Mouse (Mus musculus) MEL (cell line): ENCODE measurements around the gene Srsf11. TPM values are rescaled to one million over a fixed set of nuclear protein-coding genes. Genes with fewer than 3 reads are reported as not detected.

ENCODE experiments used
- DNase-seq: peaks from one replicate; pipeline ENCODE4 v3.0.0; 2011; ENCODE audit warnings: low read depth, low spot score
- H3K27ac ChIP-seq: 2 replicates; pipeline ENCODE4 v1.5.1; 2012; ENCODE audit warnings: low read depth, mild to moderate bottlenecking, control low read depth, low read length, moderate library complexity; ENCODE audit not compliant: control insufficient read depth
- H3K27me3 ChIP-seq, 2 experiments: fragments of 150-350 bp in 1 of 2; sonication (generic) in 1 of 2; 2 replicates each; pipeline ENCODE4 v1.6.1; 2012; ENCODE audit warnings: low read length in 2 of 2, mild to moderate bottlenecking in 2 of 2, improper control_type of control experiment in 1 of 2, moderate library complexity in 1 of 2; ENCODE audit not compliant: insufficient read depth in 2 of 2, control insufficient read depth in 1 of 2
- H3K36me3 ChIP-seq, 2 experiments: 2 replicates each; pipeline ENCODE4 v1.6.1; 2012 to 2014; ENCODE audit warnings: low read length in 2 of 2, improper control_type of control experiment in 1 of 2, inconsistent platforms in 1 of 2, mild to moderate bottlenecking in 1 of 2; ENCODE audit not compliant: insufficient read depth in 2 of 2, control insufficient read depth in 1 of 2
- H3K4me1 ChIP-seq, 2 experiments: fragments of 150-350 bp in 1 of 2; sonication (generic) in 1 of 2; 2 replicates each; pipeline ENCODE4 v1.6.1; 2012; ENCODE audit warnings: low read length in 2 of 2, improper control_type of control experiment in 1 of 2, mild to moderate bottlenecking in 1 of 2; ENCODE audit not compliant: insufficient read depth in 2 of 2, control insufficient read depth in 1 of 2
- H3K4me3 ChIP-seq, 2 experiments: fragments of 150-350 bp in 1 of 2; sonication (generic) in 1 of 2; 2 replicates each; pipeline ENCODE4 v1.5.1; 2012; ENCODE audit warnings: low read depth in 2 of 2, low read length in 2 of 2, mild to moderate bottlenecking in 2 of 2, moderate library complexity in 2 of 2, control low read depth in 1 of 2, improper control_type of control experiment in 1 of 2; ENCODE audit not compliant: control insufficient read depth in 1 of 2, insufficient read depth in 1 of 2
- H3K79me2 ChIP-seq: 2 replicates; pipeline ENCODE4 v1.6.1; 2012; ENCODE audit warnings: mild to moderate bottlenecking, low read length, moderate library complexity; ENCODE audit not compliant: control insufficient read depth, poor library complexity, insufficient read depth
- H3K9ac ChIP-seq: 2 replicates; pipeline ENCODE4 v1.6.1; 2012; ENCODE audit warnings: low read depth, mild to moderate bottlenecking, control low read depth, low read length, moderate library complexity; ENCODE audit not compliant: control insufficient read depth, poor library complexity, severe bottlenecking
- H3K9me3 ChIP-seq: fragments of 150-350 bp; sonication (generic); replicated peaks from 2 replicates; pipeline ENCODE4 v1.6.1; 2012; ENCODE audit warnings: mild to moderate bottlenecking, low read length, improper control_type of control experiment, moderate library complexity; ENCODE audit not compliant: insufficient read depth
- CHD2 ChIP-seq: IDR thresholded peaks from 2 replicates; pipeline ENCODE4 v1.6.1; 2011; ENCODE audit warnings: low read length, improper control_type of control experiment
- CTCF ChIP-seq, 3 experiments: IDR thresholded peaks in 2 of 3; conservative IDR thresholded peaks in 1 of 3; 2 replicates each; pipeline ENCODE4 v1.5.1; 2011 to 2012; ENCODE audit warnings: low read length in 3 of 3, low read depth in 2 of 3, mild to moderate bottlenecking in 2 of 3, improper control_type of control experiment in 1 of 3, inconsistent platforms in 1 of 3, mixed read lengths in 1 of 3, moderate library complexity in 1 of 3; ENCODE audit not compliant: control insufficient read depth in 1 of 3, insufficient read depth in 1 of 3, poor library complexity in 1 of 3, severe bottlenecking in 1 of 3
- E2F4 ChIP-seq: IDR thresholded peaks from 2 replicates; pipeline ENCODE4 v1.6.1; 2011; ENCODE audit warnings: low read depth, low read length, improper control_type of control experiment, borderline replicate concordance
- GABPA ChIP-seq: IDR thresholded peaks from 2 replicates; pipeline ENCODE4 v1.6.1; 2012; ENCODE audit warnings: low read depth, mild to moderate bottlenecking, inconsistent platforms, low read length, improper control_type of control experiment, moderate library complexity
- HCFC1 ChIP-seq: IDR thresholded peaks from 2 replicates; pipeline ENCODE4 v1.6.1; 2012; ENCODE audit warnings: low read depth, mild to moderate bottlenecking, inconsistent platforms, low read length, improper control_type of control experiment, moderate library complexity
- JUND ChIP-seq: IDR thresholded peaks from 2 replicates; pipeline ENCODE4 v1.6.1; 2011; ENCODE audit warnings: low read depth, mild to moderate bottlenecking, improper control_type of control experiment, low read length
- KAT2A ChIP-seq: conservative IDR thresholded peaks from 2 replicates; pipeline ENCODE4 v1.6.1; 2012; ENCODE audit warnings: low read depth, low read length, improper control_type of control experiment, inconsistent platforms
- MAFK ChIP-seq: IDR thresholded peaks from 2 replicates; pipeline ENCODE4 v1.6.1; 2011; ENCODE audit warnings: low read depth, mild to moderate bottlenecking, low read length, improper control_type of control experiment, borderline replicate concordance
- MAX ChIP-seq: IDR thresholded peaks from 2 replicates; pipeline ENCODE4 v1.6.1; 2011; ENCODE audit warnings: low read length, improper control_type of control experiment
- MAZ ChIP-seq: IDR thresholded peaks from 2 replicates; pipeline ENCODE4 v1.6.1; 2012; ENCODE audit warnings: low read depth, mild to moderate bottlenecking, inconsistent platforms, low read length, improper control_type of control experiment
- MYB ChIP-seq: IDR thresholded peaks from 2 replicates; pipeline ENCODE4 v1.6.1; 2011; ENCODE audit warnings: mild to moderate bottlenecking, low read depth, low read length, improper control_type of control experiment
- MYC ChIP-seq: IDR thresholded peaks from 2 replicates; pipeline ENCODE4 v1.6.1; 2011; ENCODE audit warnings: low read depth, mild to moderate bottlenecking, low read length, improper control_type of control experiment, moderate library complexity
- NRF1 ChIP-seq: IDR thresholded peaks from 2 replicates; pipeline ENCODE4 v1.6.1; 2014; ENCODE audit warnings: low read depth, mild to moderate bottlenecking, inconsistent platforms, low read length, improper control_type of control experiment, moderate library complexity; ENCODE audit not compliant: poor library complexity, insufficient read depth, severe bottlenecking
- POLR2AphosphoS2 ChIP-seq: IDR thresholded peaks from 2 replicates; pipeline ENCODE4 v1.6.1; 2011; ENCODE audit warnings: low read length, improper control_type of control experiment
- POLR2AphosphoS5 ChIP-seq: IDR thresholded peaks from 2 replicates; pipeline ENCODE4 v1.6.1; 2012; ENCODE audit warnings: low read depth, borderline replicate concordance, mild to moderate bottlenecking, inconsistent platforms, low read length, moderate library complexity, mixed read lengths
- RAD21 ChIP-seq: IDR thresholded peaks from 2 replicates; pipeline ENCODE4 v1.6.1; 2011; ENCODE audit warnings: mild to moderate bottlenecking, low read depth, low read length, improper control_type of control experiment
- RCOR1 ChIP-seq: IDR thresholded peaks from 2 replicates; pipeline ENCODE4 v1.6.1; 2012; ENCODE audit warnings: low read depth, mild to moderate bottlenecking, inconsistent platforms, low read length, improper control_type of control experiment
- TAL1 ChIP-seq: IDR thresholded peaks from 2 replicates; pipeline ENCODE4 v1.6.1; 2012; ENCODE audit warnings: mild to moderate bottlenecking, inconsistent platforms, low read length, moderate library complexity, mixed read lengths
- TBP ChIP-seq: IDR thresholded peaks from 2 replicates; pipeline ENCODE4 v1.8.0; 2011; ENCODE audit warnings: low read depth, low read length, improper control_type of control experiment
- TCF12 ChIP-seq: IDR thresholded peaks from 2 replicates; pipeline ENCODE4 v1.6.1; 2014; ENCODE audit warnings: low read depth, mild to moderate bottlenecking, inconsistent platforms, low read length, improper control_type of control experiment, moderate library complexity
- USF1 ChIP-seq: IDR thresholded peaks from 2 replicates; pipeline ENCODE4 v1.6.1; 2014; ENCODE audit warnings: low read depth, mild to moderate bottlenecking, inconsistent platforms, low read length, improper control_type of control experiment, moderate library complexity
- ZMIZ1 ChIP-seq: IDR thresholded peaks from 2 replicates; pipeline ENCODE4 v1.6.1; 2012; ENCODE audit warnings: low read depth, mild to moderate bottlenecking, inconsistent platforms, low read length, improper control_type of control experiment, moderate library complexity
- ZNF384 ChIP-seq: IDR thresholded peaks from 2 replicates; pipeline ENCODE4 v1.6.1; 2012; ENCODE audit warnings: low read depth, mild to moderate bottlenecking, inconsistent platforms, low read length, improper control_type of control experiment
- polyA plus RNA-seq, 2 experiments: library from polyadenylated mRNA; stranded (reverse) in 1 of 2; unstranded in 1 of 2; fragments of >175 nt in 1 of 2; fragments of >200 nt in 1 of 2; gene quantifications; 2 replicates each; pipeline versions ENCODE4 v1.2.1 to v1.2.4; 2012; ENCODE audit warnings: low replicate concordance in 2 of 2, low read depth in 1 of 2; ENCODE audit not compliant: insufficient read length in 2 of 2, insufficient read depth in 1 of 2, missing spikeins in 1 of 2
- total RNA-seq: library from RNA; depleted of rRNA; stranded (reverse); fragments of 300-350 nt; gene quantifications from 2 replicates; pipeline ENCODE4 v1.2.3, GENCODE M21; 2012

The Srsf11 gene
- total and polyA plus RNA-seq, 3 experiments, result 112 to 486 (median 215) TPM

- Histone ChIP-seq H3K27me3 (no peaks in the 10 kb centered on the region), H3K9ac (no peak overlapping the region), H3K4me3 (no peak overlapping the region), H3K27ac (no peak overlapping the region), H3K9me3 (no peaks in the 10 kb centered on the region), H3K79me2 (no peaks in the 10 kb centered on the region; the same call in 1 of the 2 replicates), H3K4me1 (no peaks in the 10 kb centered on the region), H3K36me3 (peaks cover 0 to 7% of the 10 kb centered on the region in 2 experiments; a peak in 2 of 4 replicates)
- no peak for DNase-seq
- TF ChIP-seq TCF12 (no peak), MAX (no peak), ZMIZ1 (no peak)
Observed at GRCm38 (mm10) chr3:158061811-158062523, 25.5 kb upstream of the Srsf11 start.

DNA sequence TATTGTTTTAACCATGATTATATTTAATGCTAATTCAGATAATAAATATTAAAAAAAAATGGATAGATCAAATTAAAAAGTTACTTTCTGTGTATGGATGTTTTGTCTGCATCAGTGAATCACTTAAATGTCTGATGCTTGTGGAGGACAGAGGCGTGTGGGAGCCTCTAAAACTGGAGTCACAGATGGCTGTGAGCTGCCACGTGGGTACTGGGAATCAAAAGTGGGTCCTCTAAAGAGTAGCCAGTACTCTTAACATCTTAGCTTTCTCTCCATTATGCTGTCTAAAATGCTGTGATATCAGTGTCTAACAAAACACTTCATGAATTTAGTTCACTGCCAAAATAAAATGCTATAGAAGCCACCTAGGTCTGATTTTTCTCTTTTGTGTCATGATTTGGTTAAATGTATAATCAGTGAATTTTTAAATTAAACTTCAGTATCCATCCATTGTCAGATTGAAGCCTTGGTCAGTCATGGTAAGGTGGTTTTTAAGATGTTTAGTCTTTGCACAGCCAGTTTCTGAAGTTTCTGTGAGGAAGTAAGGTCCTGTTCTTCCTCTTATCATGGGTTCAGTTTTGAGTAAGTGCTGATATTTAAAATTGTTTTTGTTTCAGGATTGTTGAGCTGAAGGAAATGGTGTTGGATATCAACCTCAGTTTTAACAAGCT is 24.3 kb upstream of the Srsf11 start:
- H3K9ac ChIP-seq, result no peak overlapping the region
- peaks cover 0 to 7% of the 10 kb centered on the region in 2 experiments; a peak in 2 of 4 replicates for H3K36me3 ChIP-seq
- DNase-seq, result no peak
- H3K4me3 ChIP-seq, result no peak overlapping the region
- H3K79me2 ChIP-seq, result no peaks in the 10 kb centered on the region; the same call in 1 of the 2 replicates
- H3K4me1 ChIP-seq, result no peaks in the 10 kb centered on the region
- TF ChIP-seq RAD21 (no peak), RCOR1 (no peak), NRF1 (no peak), KAT2A (no peak), POLR2AphosphoS2 (no peak), MYC (no peak), TBP (no peak), USF1 (no peak), CTCF (IDR thresholded peaks at IDR 0.05 in 2 of 3, conservative IDR thresholded peaks at IDR 0.05 in 1 of 3; ENCODE audit: control insufficient read depth in 1 of 3, insufficient read depth in 1 of 3, low read depth in 2 of 3, low read length in 3 of 3, poor library complexity in 1 of 3, severe bottlenecking in 1 of 3) (no peak)
- H3K27me3 ChIP-seq, result no peaks in the 10 kb centered on the region
- H3K27ac ChIP-seq, result no peak overlapping the region
- no peaks in the 10 kb centered on the region for H3K9me3 ChIP-seq

- H3K9me3 ChIP-seq, result no peaks in the 10 kb centered on the region
- no peak overlapping the region for H3K4me3 ChIP-seq
- peaks cover 0 to 7% of the 10 kb centered on the region in 2 experiments; a peak in 2 of 4 replicates for H3K36me3 ChIP-seq
- DNase-seq, result no peak
- no peak overlapping the region for H3K27ac ChIP-seq
- H3K4me1 ChIP-seq, result no peaks in the 10 kb centered on the region
- TF ChIP-seq RAD21 (no peak), MAZ (no peak), KAT2A (no peak), CHD2 (no peak), TAL1 (no peak), TCF12 (no peak), E2F4 (no peak), GABPA (no peak), ZMIZ1 (no peak), MYB (no peak), ZNF384 (no peak), MAFK (no peak), HCFC1 (no peak), NRF1 (no peak), JUND (no peak), CTCF (IDR thresholded peaks at IDR 0.05 in 2 of 3, conservative IDR thresholded peaks at IDR 0.05 in 1 of 3; ENCODE audit: control insufficient read depth in 1 of 3, insufficient read depth in 1 of 3, low read depth in 2 of 3, low read length in 3 of 3, poor library complexity in 1 of 3, severe bottlenecking in 1 of 3) (no peak), POLR2AphosphoS5 (no peak), TBP (no peak)
- TF ChIP-seq, all 39 proteins: peak for 0
- Histone ChIP-seq H3K9ac (no peak overlapping the region), H3K27me3 (no peaks in the 10 kb centered on the region), H3K79me2 (no peaks in the 10 kb centered on the region)
Observed at GRCm38 (mm10) chr3:158049508-158049907, 13.1 kb upstream of the Srsf11 start.
